ENCODE assay signal across 16 mouse cellular contexts in the genomic region with DNA sequence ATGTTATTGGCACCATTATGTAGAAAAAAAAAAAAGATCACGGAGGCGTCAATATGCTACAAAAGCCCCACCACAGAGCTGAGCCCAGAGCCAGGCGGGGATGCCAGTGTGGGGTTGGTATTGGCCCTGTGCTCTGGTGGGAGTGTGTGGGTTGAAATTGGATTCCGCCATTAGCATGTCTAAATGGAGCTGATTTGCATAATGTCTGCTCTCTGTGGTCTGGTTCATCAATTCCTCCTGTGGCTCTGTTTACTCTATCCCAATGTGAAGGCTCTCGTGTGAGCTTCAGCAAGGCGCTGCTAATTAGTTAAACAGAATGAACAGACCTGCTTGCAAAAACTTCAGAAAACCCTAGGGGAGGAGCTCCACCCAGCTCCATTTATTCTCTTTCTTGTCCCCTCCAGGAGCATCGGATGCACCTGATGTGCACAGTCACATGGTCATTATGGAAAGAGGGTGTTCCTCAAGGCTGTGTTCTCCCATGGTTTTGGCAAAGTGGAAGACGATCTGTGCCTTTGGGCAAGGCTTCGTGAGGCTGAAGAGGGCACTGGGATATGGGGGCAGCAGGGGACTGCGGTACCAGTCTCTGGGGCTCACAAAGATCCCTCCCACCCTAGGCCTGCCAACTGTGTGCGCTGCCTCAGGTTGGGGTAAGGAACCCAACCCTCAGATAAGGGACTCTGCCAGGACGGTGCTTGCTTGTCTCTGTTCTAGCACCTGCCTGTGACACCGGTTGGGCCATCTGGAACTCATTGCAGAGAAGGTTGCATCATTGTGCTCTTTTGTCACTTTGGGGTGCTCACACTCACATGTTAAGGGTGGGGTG. TPM values are rescaled to one million over a fixed set of nuclear protein-coding genes. Genes with fewer than 3 reads are reported as not detected.
DNase-seq lines count a peak whose midpoint lies in the region; ATAC-seq and TF ChIP-seq lines count a peak whose summit lies in the region.
"Had no signal": no experiment of that assay in that cellular context is flagged by ENCODE, and none has a peak within 500 bp of the region (broad histone marks: within the 10 kb centered on the region; RNA-seq: fewer than 3 reads in every experiment).

No protein-coding gene starts in this region.

- TF ChIP-seq CTCF in liver, postnatal 0 days (IDR thresholded peaks at IDR 0.05; ENCODE audit: low read depth): no peak

- no peaks in the 10 kb centered on the region for H3K27me3 ChIP-seq in hindbrain, embryonic 14.5 days (ENCODE audit: control insufficient read depth, insufficient read depth, low read length)
- H3K27me3 ChIP-seq in midbrain, embryonic 12.5 days: no peaks in the 10 kb centered on the region
- no peaks in the 10 kb centered on the region for H3K27me3 ChIP-seq in liver, postnatal 0 days (ENCODE audit: insufficient read depth, low read length)

- WGBS in hindbrain, embryonic 14.5 days: 49% methylated on average over 13 of the region's 13 CpGs
- WGBS in midbrain, embryonic 12.5 days: 70% methylated on average over 13 of the region's 13 CpGs
- 68% methylated on average over 13 of the region's 13 CpGs for WGBS in liver, postnatal 0 days (ENCODE audit: insufficient replicate concordance)

- no peak for TF ChIP-seq EP300 in liver, postnatal 0 days (IDR thresholded peaks at IDR 0.05; ENCODE audit: low read depth)

- no peak overlapping the region for H3K4me2 ChIP-seq in hindbrain, embryonic 14.5 days (replicated peaks)
- no peak overlapping the region for H3K4me2 ChIP-seq in midbrain, embryonic 12.5 days (replicated peaks)
- no peak overlapping the region for H3K4me2 ChIP-seq in liver, postnatal 0 days (ENCODE audit: low read depth, low read length)

- peak; percentile 89 for ATAC-seq in hindbrain, embryonic 14.5 days (ENCODE audit: low FRiP score)
- ATAC-seq in midbrain, embryonic 12.5 days (ENCODE audit: low FRiP score, low read depth): peak; percentile 52; the same call in 1 of the 2 replicates
- no peak for ATAC-seq in erythroblast, adult 5-6 weeks (replicated peaks; ENCODE audit: low FRiP score, poor library complexity, severe bottlenecking)
- no peak for ATAC-seq in liver, postnatal 0 days

- DNase-seq in ES-CJ7 (ENCODE audit: low read depth, low spot score): peak; percentile 48
- DNase-seq in ZHBTc4 (ENCODE audit: low read depth, low spot score): peak; percentile 56
- peak; percentile 40 for DNase-seq in hindbrain, embryonic 14.5 days (ENCODE audit: low spot score)
- no peak for DNase-seq in adrenal gland, postnatal 10 days
- no peak for DNase-seq in liver, postnatal 0 days
- DNase-seq: adrenal gland, adult 2 months; cerebellum, adult 9-10 months; heart, adult 11 months; lung, postnatal 14 days had no signal

- 0 out of 2 replicates have a peak, but pooled peaks cover 8% of the 10 kb centered on the region for H3K4me1 ChIP-seq in hindbrain, embryonic 14.5 days (replicated peaks; ENCODE audit: control insufficient read depth, insufficient read depth, low read length)
- H3K4me1 ChIP-seq in midbrain, embryonic 12.5 days: 0 out of 2 replicates have a peak, but pooled peaks cover 12% of the 10 kb centered on the region
- H3K4me1 ChIP-seq in liver, postnatal 0 days (ENCODE audit: insufficient read depth): no peaks in the 10 kb centered on the region

- peak overlapping the region; percentile 59 for H3K27ac ChIP-seq in hindbrain, embryonic 14.5 days
- H3K27ac ChIP-seq in midbrain, embryonic 12.5 days (replicated peaks): no peak overlapping the region
- H3K27ac ChIP-seq in liver, postnatal 0 days (ENCODE audit: low read depth): no peak overlapping the region
- H3K27ac ChIP-seq: kidney, postnatal 0 days had no signal

- H3K9ac ChIP-seq in hindbrain, embryonic 14.5 days: no peak overlapping the region
- no peak overlapping the region for H3K9ac ChIP-seq in midbrain, embryonic 12.5 days (replicated peaks)
- H3K9ac ChIP-seq in liver, postnatal 0 days (replicated peaks): no peak overlapping the region

- no peak overlapping the region for H3K4me3 ChIP-seq in hindbrain, embryonic 14.5 days (replicated peaks; ENCODE audit: low read length)
- no peak overlapping the region for H3K4me3 ChIP-seq in midbrain, embryonic 12.5 days
- H3K4me3 ChIP-seq in liver, postnatal 0 days (ENCODE audit: low read depth, low read length): no peak overlapping the region
- H3K4me3 ChIP-seq: erythroblast, embryonic 14.5 days had no signal

- no peaks in the 10 kb centered on the region for H3K36me3 ChIP-seq in hindbrain, embryonic 14.5 days (replicated peaks; ENCODE audit: control insufficient read depth, insufficient read depth)
- no peaks in the 10 kb centered on the region for H3K36me3 ChIP-seq in midbrain, embryonic 12.5 days
- H3K36me3 ChIP-seq in liver, postnatal 0 days (replicated peaks; ENCODE audit: insufficient read depth, low read length): no peaks in the 10 kb centered on the region

- H3K9me3 ChIP-seq in hindbrain, embryonic 14.5 days (ENCODE audit: control insufficient read depth, low read length): no peaks in the 10 kb centered on the region
- H3K9me3 ChIP-seq in midbrain, embryonic 12.5 days: no peaks in the 10 kb centered on the region
- no peaks in the 10 kb centered on the region for H3K9me3 ChIP-seq in liver, postnatal 0 days (ENCODE audit: low read length)

RNA-seq across cellular contexts. Expression of a gene that starts 1.8 kb away (rescaled TPM):
- polyA plus RNA-seq in hindbrain, embryonic 14.5 days (2014; fragmentation: Nextera tagmentation; extraction: Ambion mirVana): not detected in 2 replicates
- polyA plus RNA-seq in midbrain, embryonic 12.5 days (2016; fragmentation: Nextera tagmentation; extraction: Ambion mirVana): not detected in 2 replicates
- total RNA-seq in erythroblast, adult 5-6 weeks (2015; ENCODE audit: low replicate concordance): not detected in 2 replicates
- total RNA-seq in erythroblast, adult 5-6 weeks (2017; ENCODE audit: low replicate concordance): not detected in 2 replicates
- 1 to 10 TPM; 1.5 to 1.6 TPM for total RNA-seq in adrenal gland, postnatal 10 days (2021)
- polyA plus RNA-seq in liver, postnatal 0 days (2015; fragmentation: Nextera tagmentation; extraction: Ambion mirVana): not detected in 2 replicates
- total RNA-seq: adrenal gland, adult 2 months; neutrophil, adult 5-6 weeks had no signal
- polyA plus RNA-seq: adrenal gland, adult 2 months; erythroblast, embryonic 14.5 days had no signal

RNA-seq across cellular contexts. Expression of a gene that starts 22.4 kb away (rescaled TPM):
- polyA plus RNA-seq in hindbrain, embryonic 14.5 days (2014; fragmentation: Nextera tagmentation; extraction: Ambion mirVana): 2.2 and 2.4 TPM in 2 replicates
- polyA plus RNA-seq in midbrain, embryonic 12.5 days (2016; fragmentation: Nextera tagmentation; extraction: Ambion mirVana): 0.20 and 0.38 TPM in 2 replicates
- 7.7 and 29.0 TPM in 2 replicates for total RNA-seq in erythroblast, adult 5-6 weeks (2015; ENCODE audit: low replicate concordance)
- total RNA-seq in erythroblast, adult 5-6 weeks (2017; ENCODE audit: low replicate concordance): 5.3 and 10.9 TPM in 2 replicates
- 1 to 10 TPM; 2.6 to 3.9 TPM for total RNA-seq in adrenal gland, postnatal 10 days (2021)
- polyA plus RNA-seq in liver, postnatal 0 days (2015; fragmentation: Nextera tagmentation; extraction: Ambion mirVana): 1.5 and 1.8 TPM in 2 replicates
- total RNA-seq: neutrophil, adult 5-6 weeks had no signal
- polyA plus RNA-seq: erythroblast, embryonic 14.5 days had no signal

RNA-seq across cellular contexts. Expression of a gene that starts 34.7 kb away (rescaled TPM):
- 0.65 and 2.1 TPM in 2 replicates for polyA plus RNA-seq in hindbrain, embryonic 14.5 days (2014; fragmentation: Nextera tagmentation; extraction: Ambion mirVana)
- polyA plus RNA-seq in midbrain, embryonic 12.5 days (2016; fragmentation: Nextera tagmentation; extraction: Ambion mirVana): 1.6 and 1.8 TPM in 2 replicates
- total RNA-seq in erythroblast, adult 5-6 weeks (2015; ENCODE audit: low replicate concordance): not detected in 2 replicates
- total RNA-seq in erythroblast, adult 5-6 weeks (2017; ENCODE audit: low replicate concordance): not detected in 2 replicates
- total RNA-seq in adrenal gland, postnatal 10 days (2021): 10 to 100 TPM; 25.4 to 34.6 TPM
- polyA plus RNA-seq in liver, postnatal 0 days (2015; fragmentation: Nextera tagmentation; extraction: Ambion mirVana): 0.69 and 0.77 TPM in 2 replicates

RNA-seq across cellular contexts. Expression of a gene that starts 37.6 kb away (rescaled TPM):
- 0.22 TPM in 1 of 2 replicates, not detected in the other for polyA plus RNA-seq in hindbrain, embryonic 14.5 days (2014; fragmentation: Nextera tagmentation; extraction: Ambion mirVana)
- not detected in 2 replicates for polyA plus RNA-seq in midbrain, embryonic 12.5 days (2016; fragmentation: Nextera tagmentation; extraction: Ambion mirVana)
- 8.1 and 11.1 TPM in 2 replicates for total RNA-seq in erythroblast, adult 5-6 weeks (2015; ENCODE audit: low replicate concordance)
- 10.6 and 12.3 TPM in 2 replicates for total RNA-seq in erythroblast, adult 5-6 weeks (2017; ENCODE audit: low replicate concordance)
- total RNA-seq in adrenal gland, postnatal 10 days (2021): 1 to 10 TPM in 1 of 2 experiments, under 1 TPM in 1; 0.94 to 1.7 TPM
- polyA plus RNA-seq in liver, postnatal 0 days (2015; fragmentation: Nextera tagmentation; extraction: Ambion mirVana): 1.6 and 2.1 TPM in 2 replicates
- total RNA-seq: ES-E14 had no signal
- polyA plus RNA-seq: erythroblast, embryonic 14.5 days had no signal

RNA-seq across cellular contexts. Expression of a gene that starts 42.5 kb away (rescaled TPM):
- 0.14 and 1.3 TPM in 2 replicates for polyA plus RNA-seq in hindbrain, embryonic 14.5 days (2014; fragmentation: Nextera tagmentation; extraction: Ambion mirVana)
- 0.65 and 1.6 TPM in 2 replicates for polyA plus RNA-seq in midbrain, embryonic 12.5 days (2016; fragmentation: Nextera tagmentation; extraction: Ambion mirVana)
- not detected in 2 replicates for total RNA-seq in erythroblast, adult 5-6 weeks (2015; ENCODE audit: low replicate concordance)
- total RNA-seq in erythroblast, adult 5-6 weeks (2017; ENCODE audit: low replicate concordance): not detected in 2 replicates
- total RNA-seq in adrenal gland, postnatal 10 days (2021): not detected
- 0.12 TPM in 1 of 2 replicates, not detected in the other for polyA plus RNA-seq in liver, postnatal 0 days (2015; fragmentation: Nextera tagmentation; extraction: Ambion mirVana)
- total RNA-seq: adrenal gland, adult 2 months; ES-E14; neutrophil, adult 5-6 weeks had no signal
- polyA plus RNA-seq: adrenal gland, adult 2 months; erythroblast, embryonic 14.5 days; limb, embryonic 14.5 days had no signal

Comparison
In these comparisons a context has a peak if more than half of its experiments do, and no peak if none do; other contexts are left out.
1. DNase-seq: peak in ES-CJ7 (single experiment), ZHBTc4 (single experiment) and hindbrain, embryonic 14.5 days (single experiment); none in adrenal gland, postnatal 10 days (single experiment) and liver, postnatal 0 days (single experiment).
2. ATAC-seq: peak in hindbrain, embryonic 14.5 days (single experiment) and midbrain, embryonic 12.5 days (single experiment); none in erythroblast, adult 5-6 weeks (single experiment) and liver, postnatal 0 days (single experiment).